Mouse (Mus musculus) olfactory bulb, adult 2 months (tissue): ENCODE results near the gene Gm45234. TPM values are rescaled to one million over a fixed set of nuclear protein-coding genes. Genes with fewer than 3 reads are reported as not detected.
"Not testable (repeated sequence)": the region's sequence is repeated elsewhere in the genome, so short reads cannot be mapped to it uniquely, and the experiment has no call there.

ENCODE experiments used
- H3K27ac ChIP-seq: fragments of 200-500 bp; 2 replicates; pipeline ENCODE4 v1.5.1; 2012; ENCODE audit warnings: low read depth, low read length; ENCODE audit not compliant: insufficient read depth
- H3K4me1 ChIP-seq: fragments of 200-500 bp; 2 replicates; pipeline ENCODE4 v1.6.1; 2012; ENCODE audit warnings: low read length; ENCODE audit not compliant: control insufficient read depth, insufficient read depth
- H3K4me3 ChIP-seq: fragments of 200-500 bp; 2 replicates; pipeline ENCODE4 v1.5.1; 2012; ENCODE audit warnings: mild to moderate bottlenecking, low read depth, low read length, moderate library complexity; ENCODE audit not compliant: insufficient read depth
- CTCF ChIP-seq: fragments of 200-500 bp; IDR thresholded peaks from 2 replicates; pipeline ENCODE4 v1.5.1; 2012; ENCODE audit warnings: low read depth, mild to moderate bottlenecking, low read length, moderate library complexity; ENCODE audit not compliant: insufficient read depth
- POLR2A ChIP-seq: fragments of 200-500 bp; IDR thresholded peaks from 2 replicates; pipeline ENCODE4 v1.6.1; 2012; ENCODE audit warnings: mild to moderate bottlenecking, low read depth, low read length, moderate library complexity; ENCODE audit not compliant: insufficient read depth
- WGBS: fragments of 180-500 bp; shearing (Covaris S2); methylation state at CpG from one replicate; pipeline ENCODE4 v1.1.7; 2018; 5-methylcytosine and 5-hydroxymethylcytosine counted together
- polyA plus RNA-seq: library from polyadenylated mRNA; stranded (reverse); fragments of >200 nt; gene quantifications from 2 replicates; pipeline ENCODE4 v1.2.4, GENCODE M21; 2012; ENCODE audit warnings: low replicate concordance; ENCODE audit not compliant: missing spikeins, insufficient read depth, insufficient read length

Gm45234 gene
- not detected in 2 replicates for polyA plus RNA-seq

- peak within 1 kb of the TSS; percentile 98 for H3K4me3 ChIP-seq
- no peak for TF ChIP-seq POLR2A
- TF ChIP-seq CTCF = no peak
- peaks cover 22% of the 10 kb centered on the region for H3K4me1 ChIP-seq
- 4% methylated on average over 96 of the region's 100 CpGs for WGBS
- H3K27ac ChIP-seq = peak within 1 kb of the TSS; percentile 91
Measured at GRCm38 (mm10) chr6:124755831-124756595, at the start of gene Gm45234, which contains the start of gene Atn1. Gene Gm45234, minus strand, starts transcription at chr6:124756021. Gene Atn1, minus strand, starts transcription at chr6:124756524.

DNA sequence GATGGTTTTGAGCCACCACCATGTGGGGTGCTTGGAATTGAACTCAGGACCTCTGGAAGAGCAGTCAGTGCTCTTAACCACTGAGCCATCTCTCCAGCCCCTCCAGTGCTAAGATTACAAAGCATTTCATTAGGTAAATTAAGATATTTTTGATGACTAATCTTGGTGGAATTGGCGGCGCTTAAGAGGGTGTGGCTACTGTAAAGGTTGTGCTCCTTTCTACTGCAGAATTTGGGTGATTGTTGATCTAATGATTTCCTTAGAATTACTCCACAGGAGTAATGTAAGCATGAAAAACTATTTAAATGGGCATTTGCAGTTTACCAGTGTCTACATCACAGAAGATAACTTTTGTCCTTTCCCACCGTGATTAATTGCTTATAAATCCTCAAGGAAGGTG, 48.5 kb upstream of the Gm45234 start:
- TF ChIP-seq CTCF = no peak
- no peak for TF ChIP-seq POLR2A
- peak overlapping the region; percentile 93; the same call in 1 of the 2 replicates for H3K27ac ChIP-seq
- WGBS = 76% methylated on average over 3 of the region's 3 CpGs
- no peak overlapping the region for H3K4me3 ChIP-seq
- peaks cover 25% of the 10 kb centered on the region for H3K4me1 ChIP-seq

DNA sequence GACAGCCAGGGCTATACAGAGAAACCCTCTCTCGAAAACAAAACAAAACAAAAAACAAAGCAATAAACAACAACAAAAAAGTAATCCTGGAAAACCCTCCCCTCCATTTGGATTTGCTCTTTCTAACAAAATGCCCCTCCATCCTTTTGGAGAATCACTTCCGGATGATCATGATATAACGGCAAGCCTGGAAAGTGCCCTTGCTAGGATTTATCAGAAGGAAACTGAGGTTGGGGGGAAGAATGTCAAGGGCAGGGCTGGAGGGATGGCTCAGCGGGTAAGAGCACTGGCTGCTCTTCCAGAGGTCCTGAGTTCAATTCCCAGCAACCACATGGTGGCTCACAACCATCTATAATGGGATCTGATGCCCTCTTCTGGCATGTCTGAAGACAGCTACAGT, 47.9 kb upstream of the Gm45234 start:
- peaks cover 19% of the 10 kb centered on the region for H3K4me1 ChIP-seq
- H3K4me3 ChIP-seq, H3K27ac ChIP-seq: not testable (repeated sequence)
- WGBS = 97% methylated on average over 4 of the region's 4 CpGs

- TF ChIP-seq POLR2A = no peak
- no peak overlapping the region for H3K27ac ChIP-seq
- peaks cover 13% of the 10 kb centered on the region for H3K4me1 ChIP-seq
- WGBS = 78% methylated on average over 3 of the region's 3 CpGs
- no peak overlapping the region for H3K4me3 ChIP-seq
Measured at GRCm38 (mm10) chr6:124803061-124803460, 47.2 kb upstream of the Gm45234 start.

DNA sequence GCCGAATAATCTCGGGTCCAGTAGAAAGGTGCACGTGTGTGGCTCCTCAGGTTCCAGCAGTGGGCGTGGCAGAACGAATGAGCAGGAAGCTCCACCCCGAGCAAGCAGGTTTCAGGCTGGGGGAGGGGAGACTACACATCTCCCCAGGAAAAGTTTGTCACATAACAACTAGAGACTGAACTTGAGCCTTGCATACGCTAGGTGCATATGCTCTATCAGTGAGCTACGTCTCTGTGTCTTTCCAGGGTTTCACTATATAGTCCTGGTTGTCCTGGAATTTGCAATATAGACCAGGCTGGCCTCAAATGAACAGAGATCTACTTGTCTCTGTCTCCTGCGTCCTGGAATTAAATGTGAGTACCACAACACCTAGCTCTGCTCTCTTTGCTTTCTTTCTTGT, 46.6 kb upstream of the Gm45234 start:
- not testable (repeated sequence) for H3K27ac ChIP-seq, H3K4me1 ChIP-seq, H3K4me3 ChIP-seq
- 27% methylated on average over 7 of the region's 9 CpGs for WGBS

- H3K27ac ChIP-seq = no peak overlapping the region
- no peaks in the 10 kb centered on the region for H3K4me1 ChIP-seq
- no peak overlapping the region for H3K4me3 ChIP-seq
- 85% methylated on average over 2 of the region's 2 CpGs for WGBS
- TF ChIP-seq CTCF (no peak), POLR2A (no peak)
Measured at GRCm38 (mm10) chr6:124796200-124796599, 40.4 kb upstream of the Gm45234 start.

DNA sequence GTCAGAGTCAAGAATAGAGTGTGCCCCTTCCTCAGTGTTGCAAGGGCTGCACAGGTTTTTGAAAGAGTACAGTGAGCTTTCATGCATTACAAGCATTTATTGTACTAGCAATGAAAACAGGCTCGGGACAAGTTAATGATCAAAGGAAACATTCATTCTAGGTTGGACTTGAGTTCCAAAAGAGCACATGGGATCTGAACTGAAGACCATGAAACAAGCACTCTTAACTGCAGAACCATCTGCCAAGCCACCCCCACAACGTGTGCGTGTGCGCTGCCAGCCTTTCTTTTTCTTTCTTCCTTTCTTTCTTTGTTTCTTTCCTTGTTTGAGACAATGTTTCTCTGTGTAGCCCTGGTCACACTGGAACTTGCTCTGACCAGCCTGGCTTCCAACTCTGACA, 40.0 kb upstream of the Gm45234 start:
- Histone ChIP-seq H3K27ac (no peak overlapping the region), H3K4me3 (no peak overlapping the region), H3K4me1 (no peaks in the 10 kb centered on the region)
- WGBS = 41% methylated on average over 4 of the region's 4 CpGs
- TF ChIP-seq POLR2A (no peak), CTCF (no peak)

DNA sequence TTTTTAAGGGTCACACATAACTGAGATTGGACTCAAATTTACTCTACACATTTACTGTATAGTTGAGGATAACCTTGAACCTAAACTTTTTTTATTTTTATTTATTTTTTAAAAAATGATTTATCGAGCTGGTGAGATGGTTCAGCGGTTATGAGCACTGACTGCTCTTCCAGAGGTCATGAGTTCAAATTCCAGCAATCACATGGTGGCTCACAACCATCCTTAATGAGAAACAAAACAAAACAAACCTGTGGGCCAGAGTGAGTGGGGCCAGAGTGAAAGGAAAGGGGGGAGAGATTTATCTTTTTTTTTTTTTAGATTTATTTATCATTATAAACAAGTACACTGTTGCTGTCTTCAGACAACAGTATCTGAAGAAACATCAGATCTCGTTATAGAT, 36.1 kb upstream of the Gm45234 start:
- no peak overlapping the region for H3K4me3 ChIP-seq
- no peaks in the 10 kb centered on the region for H3K4me1 ChIP-seq
- no peak overlapping the region for H3K27ac ChIP-seq
- TF ChIP-seq POLR2A = no peak
- TF ChIP-seq CTCF = no peak
- WGBS = 91% methylated on average over 3 of the region's 3 CpGs

DNA sequence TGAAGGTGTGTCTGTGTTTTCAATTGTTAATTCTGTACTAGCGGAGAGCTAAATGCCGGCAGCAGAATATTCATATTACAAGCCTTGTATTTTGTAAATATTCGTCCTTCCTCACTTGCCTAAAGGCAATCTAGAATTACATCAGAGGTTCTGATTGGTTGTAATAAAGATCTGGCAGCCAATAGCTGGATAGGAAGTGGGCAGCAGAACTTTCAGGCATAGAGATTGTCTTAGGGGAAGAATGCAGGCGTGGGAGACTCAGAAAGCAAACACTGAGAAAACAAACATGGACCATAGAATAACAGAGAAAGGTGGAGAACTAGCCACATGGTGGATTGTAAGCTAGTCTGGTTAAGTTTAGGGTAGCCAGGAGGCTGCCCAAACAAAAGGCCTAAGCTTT, 34.3 kb upstream of the Gm45234 start:
- Histone ChIP-seq H3K27ac (peak overlapping the region; percentile 52; the same call in 1 of the 2 replicates), H3K4me3 (no peak overlapping the region), H3K4me1 (no peaks in the 10 kb centered on the region)
- WGBS = 39% methylated on average over 4 of the region's 4 CpGs
- TF ChIP-seq POLR2A (no peak), CTCF (no peak)

GRCm38 (mm10) chr6:124789519-124789918, 33.7 kb upstream of the Gm45234 start:
- WGBS = 83% methylated on average over 4 of the region's 4 CpGs
- TF ChIP-seq CTCF (no peak), POLR2A (no peak)

More at GRCm38 (mm10) chr6:124789519-124789918, 33.7 kb upstream of the Gm45234 start:
- Histone ChIP-seq H3K27ac (peak overlapping the region; percentile 52; the same call in 1 of the 2 replicates), H3K4me1 (no peaks in the 10 kb centered on the region), H3K4me3 (no peak overlapping the region)
